Mouse (Mus musculus) ES-E14 (cell line): ENCODE measurements around the gene Lhx2. TPM values are rescaled to one million over a fixed set of nuclear protein-coding genes. Genes with fewer than 3 reads are reported as not detected.

Source experiments
- DNase-seq: peaks from one replicate; pipeline ENCODE4 v3.0.0-alpha.2; 2013; ENCODE audit warnings: low read depth, low spot score
- H3K27ac ChIP-seq: 2 replicates; pipeline ENCODE4 v1.5.1; 2012; ENCODE audit warnings: low read depth, mild to moderate bottlenecking, low read length, moderate library complexity, mixed read lengths; ENCODE audit not compliant: poor library complexity, insufficient read depth, severe bottlenecking
- H3K36me3 ChIP-seq: 2 replicates; pipeline ENCODE4 v1.6.1; 2012; ENCODE audit warnings: mild to moderate bottlenecking, low read length, moderate library complexity, mixed read lengths; ENCODE audit not compliant: control insufficient read depth, poor library complexity, insufficient read depth, severe bottlenecking
- H3K4me1 ChIP-seq, 2 experiments: fragments of 150-350 bp in 1 of 2; sonication (generic) in 1 of 2; 2 replicates each; pipeline ENCODE4 v1.6.1; 2012; ENCODE audit warnings: low read length in 2 of 2, mild to moderate bottlenecking in 1 of 2, mixed read lengths in 1 of 2; ENCODE audit not compliant: control insufficient read depth in 2 of 2, insufficient read depth in 2 of 2, poor library complexity in 1 of 2
- H3K4me3 ChIP-seq, 2 experiments: fragments of 150-350 bp in 1 of 2; sonication (generic) in 1 of 2; 2 replicates each; pipeline ENCODE4 v1.5.1; 2012; ENCODE audit warnings: low read length in 2 of 2, low read depth in 1 of 2, mild to moderate bottlenecking in 1 of 2, mixed read lengths in 1 of 2; ENCODE audit not compliant: insufficient read depth in 1 of 2, poor library complexity in 1 of 2, severe bottlenecking in 1 of 2
- H3K9ac ChIP-seq: 2 replicates; pipeline ENCODE4 v1.6.1; 2012; ENCODE audit warnings: low read depth, mild to moderate bottlenecking, low read length, mixed read lengths; ENCODE audit not compliant: poor library complexity, insufficient read depth, severe bottlenecking
- H3K9me3 ChIP-seq: fragments of 150-350 bp; sonication (generic); 2 replicates; pipeline ENCODE4 v1.6.1; 2012; ENCODE audit warnings: low read depth, mild to moderate bottlenecking, low read length; ENCODE audit not compliant: control insufficient read depth, insufficient read depth
- CHD2 ChIP-seq: IDR thresholded peaks from 2 replicates; pipeline ENCODE4 v1.6.1; 2014; ENCODE audit warnings: mild to moderate bottlenecking, low read depth, low read length, inconsistent platforms
- HCFC1 ChIP-seq: IDR thresholded peaks from 2 replicates; pipeline ENCODE4 v1.6.1; 2012; ENCODE audit warnings: low read length, inconsistent platforms, borderline replicate concordance; ENCODE audit not compliant: insufficient read depth
- MAFK ChIP-seq: IDR thresholded peaks from 2 replicates; pipeline ENCODE4 v1.6.1; 2014; ENCODE audit warnings: mild to moderate bottlenecking, low read depth, low read length, inconsistent platforms; ENCODE audit not compliant: insufficient read depth
- ZC3H11A ChIP-seq: IDR thresholded peaks from 2 replicates; pipeline ENCODE4 v1.6.1; 2012; ENCODE audit warnings: low read depth, mild to moderate bottlenecking, inconsistent platforms, low read length, borderline replicate concordance
- ZNF384 ChIP-seq: IDR thresholded peaks from 2 replicates; pipeline ENCODE4 v1.6.1; 2012; ENCODE audit warnings: low read depth, low read length, inconsistent platforms
- in situ Hi-C, 2 experiments: fragments of 600-800 bp; cut with MboI; formaldehyde crosslinking; loops; one replicate each; pipeline ENCODE4 v1.15.1; 2025; ENCODE audit warnings: low sequenced_read_pairs in 2 of 2, inconsistent platforms in 1 of 2; ENCODE audit not compliant: unreplicated experiment in 2 of 2
- total RNA-seq: library from RNA; depleted of rRNA; stranded (reverse); fragments of 300-350 nt; gene quantifications from 2 replicates; pipeline ENCODE4 v1.2.3, GENCODE M21; 2012; rRNA removed

The Lhx2 gene
- total RNA-seq, 1 experiment = 0.36 TPM

DNA sequence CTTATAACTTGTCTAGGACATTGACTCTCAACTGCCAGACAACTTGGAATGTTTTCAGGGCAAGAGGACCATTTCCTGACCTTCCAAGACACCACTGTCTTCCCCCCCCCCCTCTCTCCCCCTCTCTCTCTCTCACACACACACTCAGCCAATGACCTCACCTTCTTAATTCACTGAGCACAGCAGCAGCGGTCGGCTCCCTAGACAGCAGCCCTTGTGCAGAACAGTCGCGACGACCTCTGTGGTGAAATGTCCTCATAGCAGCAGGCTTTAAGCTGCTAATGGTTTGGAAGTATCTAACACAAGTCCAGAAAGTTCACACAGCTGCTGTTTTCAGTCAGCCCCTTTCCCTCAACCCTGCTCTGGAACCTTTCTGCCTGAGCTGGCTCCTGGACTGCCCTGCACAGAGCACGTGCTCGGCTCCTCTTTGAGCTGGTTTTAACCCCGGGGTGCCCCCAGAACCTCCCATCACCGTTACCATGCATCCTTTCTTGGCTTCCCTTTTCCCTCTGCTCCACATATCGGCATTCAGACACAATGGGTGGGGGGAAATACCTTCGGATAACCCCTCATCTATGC lies 73.6 kb downstream of the Lhx2 start:
- DNase-seq = no peak
- H3K4me1 ChIP-seq = no peaks in the 10 kb centered on the region; a peak in 1 of 4 replicates
- no peak overlapping the region for H3K9ac ChIP-seq
- no peaks in the 10 kb centered on the region for H3K9me3 ChIP-seq
- in situ Hi-C loops = no loop called here
- no peak overlapping the region for H3K27ac ChIP-seq
- no peak overlapping the region for H3K4me3 ChIP-seq
- H3K36me3 ChIP-seq = no peaks in the 10 kb centered on the region
- no peak for TF ChIP-seq HCFC1
- no peak for TF ChIP-seq MAFK
- no peak for TF ChIP-seq ZNF384
- no peak for TF ChIP-seq ZC3H11A
- TF ChIP-seq CHD2 = no peak

DNA sequence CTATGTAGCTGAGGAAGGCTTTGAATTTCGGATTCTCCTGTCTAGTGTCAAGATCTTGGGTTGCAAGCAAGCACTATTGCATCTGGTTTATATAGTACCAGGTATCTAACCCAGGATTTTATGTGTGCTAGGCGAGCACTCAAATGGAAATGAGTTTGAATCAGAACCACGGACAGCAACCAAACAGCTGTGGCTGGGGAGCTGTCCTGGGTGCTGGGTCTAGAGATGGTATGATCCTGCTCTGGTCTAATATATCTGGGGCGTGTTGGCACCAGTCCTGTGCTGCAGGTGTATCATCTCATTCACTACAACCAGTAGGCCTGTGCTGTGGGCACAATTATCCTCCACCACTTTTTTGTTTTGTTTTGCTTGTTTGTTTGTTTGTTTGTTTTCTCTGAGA lies 78.9 kb downstream of the Lhx2 start:
- 0 out of 4 replicates have a peak, but pooled peaks cover 0 to 2% of the 10 kb centered on the region in 2 experiments for H3K4me1 ChIP-seq
- H3K36me3 ChIP-seq = no peaks in the 10 kb centered on the region
- no peak overlapping the region for H3K9ac ChIP-seq
- in situ Hi-C loops = no loop called here
- H3K4me3 ChIP-seq = no peak overlapping the region
- no peak for DNase-seq
- H3K9me3 ChIP-seq = no peaks in the 10 kb centered on the region
- TF ChIP-seq HCFC1 (no peak), ZNF384 (peak; percentile 73; the same call in 1 of the 2 replicates)
- no peak overlapping the region for H3K27ac ChIP-seq

Other genes with a start within 250 kb of the Lhx2 start
- gene Dennd1a, start 51.9 kb upstream of the Lhx2 start, total RNA-seq = 6.5 and 7.5 TPM in 2 replicates
- 13.4 and 16.9 TPM in 2 replicates for gene Nek6, start 172.4 kb downstream of the Lhx2 start, total RNA-seq